Mouse (Mus musculus): ENCODE data around the gene Fam193a. TPM values are rescaled to one million over a fixed set of nuclear protein-coding genes. Genes with fewer than 3 reads are reported as not detected.

The Fam193a gene
- total and polyA plus RNA-seq, 3 experiments = 10.9 to 317 (median 37.1) TPM

DNA sequence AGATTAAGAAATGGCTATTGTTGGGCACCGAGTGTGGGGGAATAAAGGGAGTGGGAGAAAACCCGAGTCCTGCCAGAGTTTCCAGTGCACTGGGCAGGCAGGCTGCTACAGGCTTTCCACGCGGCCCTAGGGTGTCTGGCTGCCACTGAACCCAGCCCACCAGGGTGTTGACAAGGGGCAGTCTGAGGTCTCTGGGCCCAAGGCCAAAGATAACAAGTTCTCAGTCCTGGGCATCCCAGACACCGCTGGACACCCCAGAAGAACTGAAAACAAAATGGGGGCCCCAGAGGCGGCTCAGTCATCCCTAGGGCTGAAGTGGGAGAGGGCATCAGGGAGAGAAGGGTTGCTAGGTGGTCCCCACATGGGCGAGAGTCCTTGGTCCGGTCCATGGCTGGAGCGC is 76.5 kb downstream of the Fam193a start:
- Histone ChIP-seq H3K27me3 (ENCODE audit: control insufficient read depth in 1 of 2, insufficient read depth in 2 of 2, low read length in 2 of 2) (no peaks in the 10 kb centered on the region), H3K4me3 (ENCODE audit: control insufficient read depth in 1 of 2, insufficient read depth in 1 of 2, low read depth in 2 of 2, low read length in 2 of 2) (no peak overlapping the region), H3K27ac (ENCODE audit: control insufficient read depth, low read depth, low read length) (no peak overlapping the region), H3K79me2 (ENCODE audit: control insufficient read depth, insufficient read depth, low read length, poor library complexity) (no peaks in the 10 kb centered on the region), H3K36me3 (ENCODE audit: control insufficient read depth in 1 of 2, insufficient read depth in 2 of 2, low read length in 2 of 2) (peaks cover 0 to 27% of the 10 kb centered on the region in 2 experiments; a peak in 2 of 4 replicates), H3K9me3 (replicated peaks; ENCODE audit: insufficient read depth, low read length) (no peaks in the 10 kb centered on the region), H3K9ac (ENCODE audit: control insufficient read depth, low read depth, low read length, poor library complexity, severe bottlenecking) (no peak overlapping the region), H3K4me1 (ENCODE audit: control insufficient read depth in 1 of 2, insufficient read depth in 2 of 2, low read length in 2 of 2) (peaks cover 0 to 2% of the 10 kb centered on the region in 2 experiments; a peak in 1 of 4 replicates)
- DNase-seq (ENCODE audit: low read depth, low spot score) = no peak
- TF ChIP-seq MYB (IDR thresholded peaks at IDR 0.05; ENCODE audit: low read depth, low read length) (no peak), NELFE (IDR thresholded peaks at IDR 0.05; ENCODE audit: low read depth, low read length) (no peak), MXI1 (IDR thresholded peaks at IDR 0.05; ENCODE audit: low read depth, low read length) (no peak), TBP (IDR thresholded peaks at IDR 0.05; ENCODE audit: low read depth, low read length) (no peak), POLR2A (IDR thresholded peaks at IDR 0.05; ENCODE audit: control insufficient read depth in 1 of 2, insufficient read depth in 1 of 2, low read depth in 1 of 2, low read length in 2 of 2, poor library complexity in 1 of 2) (no peak), ZNF384 (IDR thresholded peaks at IDR 0.05; ENCODE audit: low read depth, low read length) (no peak), MYC (IDR thresholded peaks at IDR 0.05; ENCODE audit: low read depth, low read length) (no peak), RCOR1 (IDR thresholded peaks at IDR 0.05; ENCODE audit: low read depth, low read length) (no peak), USF1 (IDR thresholded peaks at IDR 0.05; ENCODE audit: low read depth, low read length) (no peak), POLR2AphosphoS2 (IDR thresholded peaks at IDR 0.05; ENCODE audit: low read length) (no peak), BHLHE40 (IDR thresholded peaks at IDR 0.05; ENCODE audit: borderline replicate concordance, low read depth, low read length) (no peak), SIN3A (IDR thresholded peaks at IDR 0.05; ENCODE audit: low read length) (no peak), CTCF (IDR thresholded peaks at IDR 0.05 in 2 of 3, conservative IDR thresholded peaks at IDR 0.05 in 1 of 3; ENCODE audit: control insufficient read depth in 1 of 3, insufficient read depth in 1 of 3, low read depth in 2 of 3, low read length in 3 of 3, poor library complexity in 1 of 3, severe bottlenecking in 1 of 3) (no peak), USF2 (IDR thresholded peaks at IDR 0.05; ENCODE audit: borderline replicate concordance in 1 of 2, insufficient read depth in 1 of 2, low read depth in 1 of 2, low read length in 2 of 2) (no peak), TAL1 (IDR thresholded peaks at IDR 0.05; ENCODE audit: low read length) (no peak), MAFK (IDR thresholded peaks at IDR 0.05; ENCODE audit: borderline replicate concordance, low read depth, low read length) (no peak), MEF2A (IDR thresholded peaks at IDR 0.05; ENCODE audit: extremely low read depth, insufficient replicate concordance, low read depth, low read length, poor library complexity, severe bottlenecking) (no peak), RAD21 (IDR thresholded peaks at IDR 0.05; ENCODE audit: low read depth, low read length) (no peak)

DNA sequence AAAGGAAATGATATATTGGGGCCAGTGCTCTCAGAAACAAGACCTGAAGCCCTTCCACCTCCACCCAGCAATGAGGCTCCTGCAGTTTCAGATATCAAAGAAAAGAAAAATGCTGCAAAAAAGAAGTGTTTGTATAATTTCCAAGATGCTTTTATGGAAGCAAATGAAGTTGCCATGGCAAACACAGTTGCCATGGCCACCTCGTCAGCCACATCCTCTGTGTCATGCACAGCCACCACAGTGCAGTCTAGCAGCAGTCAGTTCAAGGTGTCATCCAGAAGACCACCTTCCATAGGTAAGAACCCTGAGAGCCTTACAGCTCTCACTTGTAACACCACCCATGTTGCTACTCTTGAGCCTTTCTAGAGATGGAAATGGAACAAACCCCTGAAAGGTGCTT is 89.3 kb downstream of the Fam193a start:
- Histone ChIP-seq H3K4me3 (ENCODE audit: control insufficient read depth in 1 of 2, insufficient read depth in 1 of 2, low read depth in 2 of 2, low read length in 2 of 2) (no peak overlapping the region), H3K9me3 (replicated peaks; ENCODE audit: insufficient read depth, low read length) (no peaks in the 10 kb centered on the region), H3K36me3 (ENCODE audit: control insufficient read depth in 1 of 2, insufficient read depth in 2 of 2, low read length in 2 of 2) (peaks cover 0 to 19% of the 10 kb centered on the region in 2 experiments; a peak in 2 of 4 replicates), H3K79me2 (ENCODE audit: control insufficient read depth, insufficient read depth, low read length, poor library complexity) (no peaks in the 10 kb centered on the region), H3K27ac (ENCODE audit: control insufficient read depth, low read depth, low read length) (no peak overlapping the region), H3K9ac (ENCODE audit: control insufficient read depth, low read depth, low read length, poor library complexity, severe bottlenecking) (no peak overlapping the region), H3K27me3 (ENCODE audit: control insufficient read depth in 1 of 2, insufficient read depth in 2 of 2, low read length in 2 of 2) (no peaks in the 10 kb centered on the region), H3K4me1 (ENCODE audit: control insufficient read depth in 1 of 2, insufficient read depth in 2 of 2, low read length in 2 of 2) (no peaks in the 10 kb centered on the region)
- TF ChIP-seq UBTF (IDR thresholded peaks at IDR 0.05; ENCODE audit: borderline replicate concordance, insufficient read depth, low read depth, low read length) = no peak
- no peak for TF ChIP-seq NRF1 (IDR thresholded peaks at IDR 0.05; ENCODE audit: insufficient read depth, low read depth, low read length, poor library complexity, severe bottlenecking)
- no peak for TF ChIP-seq KAT2A (conservative IDR thresholded peaks at IDR 0.05; ENCODE audit: low read depth, low read length)
- no peak for TF ChIP-seq POLR2AphosphoS2 (IDR thresholded peaks at IDR 0.05; ENCODE audit: low read length)
- no peak for TF ChIP-seq MAX (IDR thresholded peaks at IDR 0.05; ENCODE audit: low read length)
- TF ChIP-seq SMC3 (IDR thresholded peaks at IDR 0.05; ENCODE audit: low read depth, low read length) = no peak
- TF ChIP-seq MYB (IDR thresholded peaks at IDR 0.05; ENCODE audit: low read depth, low read length) = no peak
- no peak for TF ChIP-seq SIN3A (IDR thresholded peaks at IDR 0.05; ENCODE audit: low read length)
- TF ChIP-seq HCFC1 (IDR thresholded peaks at IDR 0.05; ENCODE audit: low read depth, low read length) = no peak
- no peak for TF ChIP-seq RCOR1 (IDR thresholded peaks at IDR 0.05; ENCODE audit: low read depth, low read length)
- TF ChIP-seq JUND (IDR thresholded peaks at IDR 0.05; ENCODE audit: low read depth, low read length) = no peak
- TF ChIP-seq MYC (IDR thresholded peaks at IDR 0.05; ENCODE audit: low read depth, low read length) = no peak
- TF ChIP-seq CTCF (IDR thresholded peaks at IDR 0.05 in 2 of 3, conservative IDR thresholded peaks at IDR 0.05 in 1 of 3; ENCODE audit: control insufficient read depth in 1 of 3, insufficient read depth in 1 of 3, low read depth in 2 of 3, low read length in 3 of 3, poor library complexity in 1 of 3, severe bottlenecking in 1 of 3) = no peak
- DNase-seq (ENCODE audit: low read depth, low spot score) = no peak

All from MEL (cell line).